Mouse (Mus musculus) embryo, embryonic 11 days (tissue): ENCODE results near the gene C2cd3.
"Not testable (repeated sequence)": the region's sequence is repeated elsewhere in the genome, so short reads cannot be mapped to it uniquely, and the experiment has no call there.

ENCODE experiments used
- DNase-seq: peaks from one replicate; pipeline ENCODE4 v3.0.0-alpha.2; 2015

The C2cd3 gene

DNA sequence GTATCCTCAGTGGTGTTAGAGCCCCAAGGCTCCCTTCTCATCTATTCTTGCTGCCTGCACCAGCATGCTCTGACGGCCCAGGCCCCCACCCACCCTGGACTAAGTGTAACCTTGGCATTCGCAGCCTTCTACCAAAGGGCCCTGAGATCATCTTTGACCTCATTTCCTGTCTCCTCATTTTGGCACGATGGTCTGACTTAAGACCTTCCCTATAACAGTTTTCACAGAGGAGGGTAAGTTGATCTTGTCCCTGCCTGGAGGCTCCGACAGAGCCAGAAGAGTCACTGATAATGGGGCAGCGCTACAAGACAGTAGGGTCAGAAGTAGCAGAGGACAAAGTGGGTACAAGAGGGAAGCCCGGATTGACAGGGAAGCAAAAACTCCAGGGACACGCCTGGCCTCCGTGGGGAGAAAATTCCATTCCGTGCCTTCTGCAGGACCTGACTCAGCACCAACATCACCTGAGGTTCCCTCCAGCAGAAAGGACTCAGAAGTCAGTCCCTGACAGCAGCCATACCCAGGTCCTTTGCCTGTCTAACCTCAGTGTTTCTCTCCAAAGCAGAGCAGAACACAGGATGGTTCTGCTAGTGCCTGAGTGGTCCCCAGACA lies 101.9 kb downstream of the C2cd3 start:
- DNase-seq: no peak

DNA sequence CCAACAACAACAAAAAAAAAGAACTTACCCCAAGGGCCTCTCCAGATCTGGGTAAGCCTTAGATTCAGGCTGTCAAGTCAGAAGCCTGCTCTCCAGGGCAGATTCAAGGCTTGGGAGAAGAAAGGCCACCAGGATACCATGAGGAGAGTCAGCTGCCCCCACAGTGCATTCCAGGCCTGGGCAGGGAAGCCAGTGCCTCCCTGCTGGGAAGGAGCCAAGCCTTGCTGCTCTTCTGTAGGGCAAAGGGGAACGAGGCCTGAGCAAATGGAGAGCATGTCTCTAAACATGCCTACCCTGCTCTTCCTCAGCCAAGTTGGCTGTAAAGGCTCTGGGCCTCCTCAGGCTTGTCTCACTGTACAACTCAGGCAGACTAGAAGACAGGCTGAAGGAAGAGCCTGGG lies 102.6 kb downstream of the C2cd3 start:
- DNase-seq: no peak

DNA sequence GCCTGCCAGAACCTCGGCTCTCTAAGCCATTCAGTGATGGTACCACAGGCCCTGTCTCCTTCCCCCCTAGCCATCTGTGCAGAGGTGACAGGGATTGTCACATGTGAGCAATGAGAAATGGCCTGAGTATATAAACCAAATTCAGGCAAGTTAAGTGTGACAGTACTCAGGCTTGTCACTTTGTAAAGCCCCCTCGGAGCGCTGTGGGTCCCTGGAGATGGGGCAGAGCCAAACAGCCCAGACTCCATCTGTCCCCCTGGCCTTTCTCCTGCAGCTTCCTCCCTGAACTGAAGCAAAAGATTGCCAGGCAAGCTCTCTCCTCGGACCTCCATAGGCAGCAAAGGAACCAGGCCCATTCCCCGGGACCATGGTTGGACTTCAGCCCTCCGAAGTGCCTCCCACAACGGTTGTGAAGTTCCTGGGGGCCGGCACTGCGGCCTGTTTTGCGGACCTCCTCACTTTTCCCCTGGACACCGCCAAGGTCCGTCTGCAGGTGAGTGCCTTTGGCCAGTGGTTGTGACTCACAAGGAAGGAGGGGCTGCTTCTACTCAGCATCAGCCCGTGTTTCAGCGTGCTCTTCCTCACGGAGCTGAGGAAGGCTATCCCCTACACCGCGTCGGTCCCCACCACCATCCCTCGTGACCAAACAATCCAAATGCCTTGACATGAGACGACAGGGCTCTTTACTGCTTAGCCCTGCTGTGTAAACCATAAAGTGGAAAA lies 107.2 kb downstream of the C2cd3 start:
- DNase-seq: no peak

DNA sequence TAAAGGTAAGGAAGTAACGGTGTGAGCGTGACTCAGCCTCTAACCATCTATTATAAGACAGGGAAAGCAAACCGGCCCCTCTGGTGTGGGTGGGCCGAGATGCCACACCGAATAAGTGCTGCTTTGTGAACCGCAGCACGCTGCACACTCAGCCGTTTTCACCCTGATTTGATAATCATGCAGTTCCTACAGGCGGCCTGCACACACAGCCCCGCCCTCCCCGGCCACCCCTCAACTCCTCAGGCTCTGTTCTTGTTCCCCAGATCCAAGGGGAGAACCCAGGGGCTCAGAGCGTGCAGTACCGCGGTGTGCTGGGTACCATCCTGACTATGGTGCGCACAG lies 107.8 kb downstream of the C2cd3 start:
- DNase-seq: no peak

DNA sequence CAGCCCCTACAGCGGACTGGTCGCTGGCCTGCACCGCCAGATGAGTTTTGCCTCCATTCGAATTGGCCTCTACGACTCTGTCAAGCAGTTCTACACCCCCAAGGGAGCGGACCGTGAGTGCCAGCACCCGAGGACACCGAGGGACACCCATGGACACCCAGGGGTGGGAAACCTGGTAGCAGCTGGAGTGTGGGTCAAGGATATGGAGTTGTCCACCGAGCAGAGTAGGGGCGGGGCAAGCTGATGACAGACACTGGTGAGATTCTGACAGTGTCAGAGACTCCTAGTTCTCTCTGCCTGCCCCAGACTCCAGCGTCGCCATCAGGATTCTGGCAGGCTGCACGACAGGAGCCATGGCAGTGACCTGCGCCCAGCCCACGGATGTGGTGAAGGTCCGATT lies 108.1 kb downstream of the C2cd3 start:
- DNase-seq: no peak

DNA sequence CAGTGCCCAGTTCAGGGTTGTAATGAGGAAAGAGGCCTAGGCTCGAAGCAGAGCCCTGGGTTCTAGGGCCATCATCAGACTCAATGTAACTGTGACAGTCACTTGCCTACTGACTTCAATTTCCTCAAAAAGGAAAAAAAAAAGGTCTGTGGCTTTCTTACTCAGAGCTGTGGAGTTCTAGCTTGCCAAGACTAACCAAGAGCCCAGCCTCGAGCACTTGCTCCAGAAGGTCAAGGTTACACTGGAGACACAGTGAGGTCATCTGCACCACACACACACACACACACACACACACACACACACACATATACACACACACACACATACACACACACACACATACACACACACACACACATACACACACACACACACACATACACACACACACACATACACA lies 110.0 kb downstream of the C2cd3 start:
- DNase-seq: not testable (repeated sequence)

DNA sequence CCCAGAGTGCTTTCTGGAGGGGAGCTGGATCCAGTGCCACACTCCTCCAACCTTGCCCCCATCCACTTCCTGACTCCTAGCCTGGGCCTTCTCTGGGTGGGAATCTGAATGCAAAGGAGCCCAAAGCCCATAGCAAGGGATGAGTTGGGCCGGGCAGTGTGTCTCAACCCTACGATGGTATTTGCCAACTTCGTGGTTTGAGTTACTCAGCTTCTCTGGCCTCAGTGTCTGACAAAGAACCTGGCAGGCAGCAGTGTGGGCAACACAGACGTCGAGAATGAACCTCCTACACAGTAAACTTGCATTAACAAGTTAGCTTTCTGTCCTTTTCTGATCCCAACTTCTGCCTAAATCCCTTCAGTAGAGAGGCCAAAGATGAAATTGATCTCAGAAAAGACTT lies 112.5 kb downstream of the C2cd3 start:
- no peak for DNase-seq

DNA sequence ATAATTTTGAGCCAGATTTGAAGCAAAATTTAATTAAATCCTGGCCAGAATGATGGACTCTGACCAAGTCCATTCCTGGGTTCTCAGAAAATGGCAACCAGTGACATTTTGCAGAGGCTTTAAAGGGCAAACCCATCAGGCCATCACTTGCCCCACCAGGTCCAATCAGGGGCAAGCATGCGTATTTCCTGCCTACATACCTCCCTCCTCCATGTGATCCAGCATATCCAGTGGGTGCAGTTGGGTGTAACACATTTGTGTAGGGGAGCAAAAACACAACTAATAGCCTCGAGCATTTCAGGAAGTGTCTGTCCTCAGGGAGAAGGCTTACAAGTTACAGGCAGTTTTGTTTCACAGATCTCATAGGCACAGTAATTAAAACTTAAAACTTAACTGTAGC lies 115.3 kb downstream of the C2cd3 start:
- no peak for DNase-seq

DNA sequence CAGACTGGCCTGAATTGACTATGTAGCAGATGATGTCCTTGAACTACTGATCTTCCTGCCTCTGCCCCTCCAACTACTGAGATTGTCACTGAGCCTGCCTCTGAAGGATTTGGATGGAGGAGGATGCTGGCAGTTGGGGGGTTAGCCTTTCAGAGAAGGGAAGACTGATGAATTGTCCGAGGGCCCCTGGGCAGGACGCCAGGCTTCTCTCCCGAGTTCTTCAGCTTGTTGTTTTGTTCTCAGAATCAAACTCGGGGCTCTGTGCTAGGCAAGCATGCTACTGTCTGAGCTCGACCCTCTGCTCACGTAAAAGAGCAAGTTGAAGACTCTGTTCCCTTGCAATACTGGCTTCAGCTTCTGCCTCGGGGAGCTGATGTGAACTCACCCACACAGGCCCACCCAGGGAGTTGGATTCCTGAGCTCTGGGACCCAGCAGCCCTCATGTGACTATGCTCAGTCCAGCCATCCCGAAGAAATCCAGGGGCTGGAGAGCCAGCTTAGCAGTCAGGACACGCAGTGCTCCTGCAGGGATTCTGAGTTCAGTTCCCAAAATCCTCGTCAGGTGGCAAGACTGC lies 116.5 kb downstream of the C2cd3 start:
- no peak for DNase-seq

DNA sequence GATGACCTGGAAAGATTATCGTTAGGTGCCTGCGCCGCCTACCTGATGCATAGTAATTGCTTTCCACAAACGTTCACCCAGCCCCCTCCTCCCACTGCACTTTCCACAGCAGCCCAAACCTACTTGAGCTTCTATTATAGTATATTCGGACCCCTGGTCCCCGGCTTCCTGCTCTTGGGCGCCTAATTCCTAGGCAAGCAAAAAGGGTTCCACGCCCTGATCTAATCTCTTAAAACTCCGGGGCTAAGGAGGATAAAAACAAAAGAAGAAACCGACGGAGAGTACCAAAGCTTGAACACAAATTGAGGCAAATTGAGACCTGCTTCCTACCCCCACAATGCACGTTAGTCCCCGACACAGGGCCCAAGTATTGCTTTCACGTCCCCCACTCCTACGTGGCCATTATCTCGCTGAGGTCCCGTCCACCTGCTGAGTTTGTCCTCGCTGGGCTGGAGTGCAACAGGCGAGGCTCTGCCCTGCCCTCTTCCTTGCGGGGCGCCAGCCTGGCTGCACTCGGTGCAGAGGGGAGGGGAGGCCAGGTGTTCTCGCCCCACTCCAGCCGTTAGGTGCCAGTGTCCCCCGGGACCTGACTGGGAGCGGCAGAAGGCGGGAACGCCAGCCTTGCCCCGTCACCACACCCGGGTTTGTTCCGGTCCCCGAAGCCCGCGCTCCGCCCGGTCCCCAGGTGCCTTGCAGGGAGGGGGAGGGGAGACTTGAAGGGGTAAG lies 120.5 kb downstream of the C2cd3 start:
- DNase-seq: peak; percentile 17

DNA sequence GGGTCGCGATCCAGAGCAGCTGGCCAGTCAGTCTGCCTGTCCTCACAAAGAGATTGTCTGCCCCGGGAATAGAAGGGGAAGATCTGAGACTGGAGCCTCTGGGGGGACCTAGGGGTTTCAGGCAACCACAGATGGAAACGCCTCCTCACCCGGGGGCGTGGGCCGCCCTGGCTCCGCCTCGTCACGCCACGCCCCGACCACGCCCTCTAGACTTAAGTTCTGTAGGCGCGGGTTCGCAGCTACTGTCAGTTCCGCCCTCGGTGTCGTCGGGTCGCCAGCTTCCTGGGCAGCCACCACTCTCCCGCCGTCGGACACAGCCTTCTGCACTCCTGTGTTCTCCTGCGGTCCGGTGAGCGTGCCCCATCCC lies 121.1 kb downstream of the C2cd3 start, which contains the start of gene Ucp2:
TSS of gene Ucp2 (plus strand) at position 221 of the 367 bp plus-strand sequence.
- peak; percentile 88 for DNase-seq

DNA sequence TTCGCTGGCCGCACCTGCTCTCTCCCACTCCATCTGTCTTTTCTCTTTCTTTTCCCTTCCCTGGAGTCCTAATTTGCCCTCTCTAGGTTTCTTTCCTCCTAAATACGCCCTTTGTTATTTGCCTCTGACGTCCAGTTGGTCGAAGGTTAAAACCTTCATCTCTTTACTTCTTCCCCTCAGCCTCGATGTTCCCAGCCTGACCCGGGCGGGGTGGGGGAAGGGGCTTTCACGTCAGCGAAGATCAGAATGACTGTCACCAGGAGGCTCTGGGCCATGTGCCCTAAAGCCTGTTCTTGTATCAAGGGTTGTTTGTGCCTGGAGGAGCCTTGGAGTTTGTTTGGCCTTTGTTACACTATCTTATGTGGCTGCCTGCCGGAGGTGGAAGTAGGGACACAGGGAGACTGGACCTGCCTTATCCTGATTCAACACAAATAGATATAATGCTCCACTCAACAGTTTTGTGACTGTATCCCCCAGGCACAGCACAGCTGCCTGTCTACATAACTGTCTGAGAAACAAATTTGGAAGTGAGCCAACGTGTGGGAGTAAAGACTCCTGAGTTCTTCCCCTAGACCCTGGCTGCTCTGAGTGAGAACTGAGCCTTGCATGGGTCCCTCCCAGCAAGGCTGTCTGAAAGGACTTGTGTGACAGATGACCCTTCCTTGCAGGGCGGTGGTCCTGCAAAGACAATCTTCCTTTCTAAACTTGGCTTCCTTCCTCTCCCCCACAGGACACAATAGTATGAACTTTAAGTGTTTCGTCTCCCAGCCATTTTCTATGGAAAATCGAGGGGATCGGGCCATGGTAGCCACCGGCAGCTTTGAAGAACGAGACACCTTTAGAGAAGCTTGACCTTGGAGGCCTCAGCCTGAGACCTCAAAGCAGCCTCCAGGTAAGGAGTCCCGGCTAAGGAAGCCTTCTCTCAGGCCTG lies 121.7 kb downstream of the C2cd3 start:
- DNase-seq: peak; percentile 53

DNA sequence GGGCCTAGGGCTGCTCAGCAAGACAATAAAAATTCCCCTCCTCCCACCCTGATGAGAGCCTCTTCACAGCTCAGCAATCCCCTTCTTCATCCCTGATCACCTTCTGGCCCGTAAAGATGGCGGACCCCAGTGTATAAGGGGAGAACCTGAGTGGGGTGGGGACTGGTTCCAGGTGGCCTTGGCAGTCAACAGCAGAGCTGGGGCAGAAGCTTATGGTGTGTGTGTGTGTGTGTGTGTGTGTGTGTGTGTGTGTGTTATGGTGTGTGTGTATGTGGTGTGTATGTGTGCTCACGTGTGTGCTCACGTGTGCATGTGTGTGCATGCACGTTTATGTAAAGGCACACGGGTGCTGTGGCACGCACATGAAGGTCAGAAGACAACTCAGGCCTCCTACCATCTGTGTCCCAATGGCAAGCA lies 122.4 kb downstream of the C2cd3 start:
- no peak for DNase-seq

DNA sequence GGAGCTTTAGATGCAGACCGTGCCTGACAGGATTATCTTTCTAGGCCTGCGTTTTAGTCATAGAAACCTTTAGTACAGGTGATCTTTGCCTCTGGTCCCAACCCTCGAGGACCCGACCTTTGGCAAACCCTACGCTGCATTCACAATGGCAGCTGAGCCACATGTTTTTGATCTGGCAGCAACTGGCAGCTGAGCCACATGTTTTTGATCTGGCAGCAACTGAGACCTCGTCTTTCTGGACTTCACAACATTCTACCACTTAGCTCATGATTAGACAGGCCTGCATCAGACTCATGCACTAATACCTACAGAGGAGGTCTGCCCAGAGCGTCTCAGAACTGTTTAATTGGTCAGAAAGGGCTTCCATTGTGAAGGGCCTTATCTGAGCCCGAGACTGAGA lies 123.0 kb downstream of the C2cd3 start:
- DNase-seq: peak; percentile 63

DNA sequence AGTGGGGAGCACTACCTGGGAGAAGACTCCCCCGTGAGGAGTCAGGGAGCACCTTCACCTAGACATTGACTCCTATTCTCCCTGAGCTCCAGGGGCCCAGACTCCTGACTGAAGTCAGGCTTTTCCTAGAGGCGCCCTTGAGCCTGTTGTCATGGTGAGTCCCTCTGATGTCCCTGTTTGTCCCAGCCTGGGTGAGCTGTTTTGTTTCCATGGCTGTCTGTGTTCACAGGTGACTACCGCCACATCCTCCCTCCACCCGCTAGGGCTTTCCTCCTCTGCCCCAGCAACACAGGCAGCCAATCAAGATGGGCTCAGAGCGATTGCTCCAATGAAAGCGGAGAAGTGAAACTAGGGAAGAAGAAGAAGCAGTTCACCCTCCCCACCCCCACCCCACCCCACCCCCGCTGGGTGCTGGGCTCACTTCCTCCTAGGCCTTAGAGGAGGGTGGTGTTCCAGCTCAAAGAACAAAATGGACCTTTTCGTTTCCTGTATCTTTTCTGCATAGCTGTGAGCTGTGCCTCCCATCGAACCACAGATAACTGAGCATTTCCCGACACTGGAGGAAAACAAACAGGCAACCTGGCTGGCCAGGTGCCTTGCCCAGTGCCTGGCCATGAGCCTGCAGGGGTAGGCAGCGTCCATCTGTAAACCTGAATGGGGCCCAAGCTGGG lies 123.7 kb downstream of the C2cd3 start:
- DNase-seq: peak; percentile 63

DNA sequence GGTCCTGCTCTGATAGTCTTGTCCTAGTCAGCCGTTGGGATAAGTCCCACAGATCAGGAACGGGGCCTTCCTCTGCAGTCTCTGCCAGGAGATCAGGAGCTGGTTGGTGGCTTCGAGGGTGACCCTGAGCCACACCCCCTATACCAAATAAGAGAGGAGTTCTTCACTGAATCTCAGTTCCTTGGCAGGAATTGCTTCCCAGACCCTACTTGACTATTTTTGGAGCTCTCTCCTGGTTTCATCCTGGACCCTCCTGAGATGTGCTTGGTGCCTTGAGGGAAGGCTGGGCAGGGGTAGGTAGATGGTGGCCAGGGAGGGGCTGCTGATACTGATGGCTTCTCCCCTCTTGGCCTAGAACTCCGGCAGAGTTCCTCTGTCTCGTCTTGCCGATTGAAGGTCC lies 124.3 kb downstream of the C2cd3 start:
- no peak for DNase-seq

DNA sequence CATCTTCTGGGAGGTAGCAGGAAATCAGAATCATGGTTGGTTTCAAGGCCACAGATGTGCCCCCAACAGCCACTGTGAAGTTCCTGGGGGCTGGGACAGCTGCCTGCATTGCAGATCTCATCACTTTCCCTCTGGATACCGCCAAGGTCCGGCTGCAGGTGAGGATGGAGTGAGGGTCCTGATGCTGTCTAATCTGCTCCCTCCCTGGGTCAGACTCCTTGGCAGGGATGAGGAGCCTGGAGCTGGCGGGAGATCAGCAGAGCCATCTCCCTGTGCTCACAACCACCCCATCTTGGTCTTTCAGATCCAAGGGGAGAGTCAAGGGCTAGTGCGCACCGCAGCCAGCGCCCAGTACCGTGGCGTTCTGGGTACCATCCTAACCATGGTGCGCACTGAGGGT lies 124.8 kb downstream of the C2cd3 start:
- DNase-seq: no peak

DNA sequence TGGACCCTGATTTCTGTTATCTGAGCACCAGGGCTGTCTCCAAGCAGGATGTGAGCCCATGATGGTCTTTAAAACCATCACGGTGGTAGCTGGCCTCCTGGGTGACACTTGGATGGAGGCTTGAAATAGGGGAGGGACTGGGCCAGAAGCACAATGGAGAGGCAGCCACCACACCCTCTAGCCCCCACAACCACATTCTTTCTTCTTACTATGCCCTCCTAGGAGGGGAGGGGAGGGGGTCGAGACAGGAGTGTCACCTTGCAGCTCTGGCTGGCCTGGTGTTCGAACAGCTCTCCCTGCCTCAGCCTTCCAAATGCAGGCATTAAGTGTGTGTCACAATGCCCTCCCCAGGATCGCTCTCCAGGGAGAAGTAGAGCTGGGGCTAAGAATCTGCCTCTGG lies 125.4 kb downstream of the C2cd3 start:
- no peak for DNase-seq

DNA sequence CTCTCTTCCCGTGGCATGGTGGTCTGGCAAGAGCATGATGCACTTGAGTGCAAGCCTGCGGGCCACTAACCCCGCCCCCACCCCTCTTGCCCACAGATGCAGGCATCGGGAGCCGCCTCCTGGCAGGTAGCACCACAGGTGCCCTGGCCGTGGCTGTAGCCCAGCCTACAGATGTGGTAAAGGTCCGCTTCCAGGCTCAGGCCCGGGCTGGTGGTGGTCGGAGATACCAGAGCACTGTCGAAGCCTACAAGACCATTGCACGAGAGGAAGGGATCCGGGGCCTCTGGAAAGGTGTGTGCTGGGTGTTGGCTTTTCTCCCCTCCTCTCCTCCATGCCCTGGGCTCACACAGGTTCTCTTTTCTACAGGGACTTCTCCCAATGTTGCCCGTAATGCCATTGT lies 125.9 kb downstream of the C2cd3 start:
- DNase-seq: no peak

DNA sequence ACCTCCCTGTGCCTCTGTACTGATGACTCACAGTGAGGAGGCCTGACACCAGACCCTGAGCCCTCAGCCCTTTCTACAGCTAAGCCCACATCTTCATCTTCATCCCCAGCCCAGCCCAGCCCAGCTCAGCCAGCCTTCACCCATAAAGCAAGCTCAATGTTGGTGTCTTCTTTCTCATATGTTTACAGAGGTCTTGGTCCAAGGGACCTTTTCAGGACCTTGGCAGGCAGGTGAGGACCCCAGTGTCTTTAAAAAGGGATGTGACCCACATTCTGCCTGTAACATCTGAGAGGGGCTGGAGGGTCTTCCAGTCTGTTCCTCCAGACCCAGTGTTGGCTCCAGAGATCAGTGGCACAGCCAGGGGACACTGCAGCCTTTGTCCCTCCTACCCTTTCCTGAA lies 127.4 kb downstream of the C2cd3 start:
- no peak for DNase-seq

DNA sequence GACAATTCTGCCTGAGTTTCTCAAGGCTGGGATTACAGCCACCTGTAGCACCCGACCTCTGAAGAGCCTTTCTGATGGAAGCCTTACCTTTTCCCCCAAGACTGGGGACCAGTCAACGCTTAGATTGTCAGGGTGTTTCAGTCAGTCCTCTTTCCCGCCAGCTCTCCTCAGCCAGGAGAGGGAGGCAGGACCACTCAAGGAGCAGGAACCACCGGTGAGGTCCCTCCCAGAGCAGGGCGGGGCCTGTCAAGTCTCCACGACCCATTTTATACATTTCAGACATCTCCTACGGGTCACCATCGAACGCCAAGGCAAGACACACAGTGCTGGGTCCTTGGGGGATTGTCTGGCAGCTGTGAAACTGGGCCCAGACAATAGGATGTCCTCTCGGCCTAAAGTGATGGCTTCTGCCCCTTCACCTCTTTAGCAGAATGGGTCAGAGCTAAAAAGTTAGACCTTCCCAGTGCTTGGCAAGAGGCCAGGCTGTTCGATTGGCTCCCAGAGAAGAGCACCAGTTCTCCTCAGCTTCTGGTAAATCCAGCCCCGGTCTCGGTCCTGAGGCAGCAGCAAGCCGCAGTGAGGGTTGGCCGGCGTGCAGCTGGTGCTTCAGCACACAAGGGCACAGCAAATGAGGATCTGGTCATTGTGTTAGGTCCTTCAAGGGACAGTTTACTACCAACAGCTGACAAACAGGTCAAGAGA lies 128.4 kb downstream of the C2cd3 start:
- DNase-seq: no peak
